Mouse (Mus musculus): ENCODE results near the gene Sorbs2. TPM values are rescaled to one million over a fixed set of nuclear protein-coding genes. Genes with fewer than 3 reads are reported as not detected.

The Sorbs2 gene
- polyA plus RNA-seq, 1 experiment, result 14.3 TPM

DNA sequence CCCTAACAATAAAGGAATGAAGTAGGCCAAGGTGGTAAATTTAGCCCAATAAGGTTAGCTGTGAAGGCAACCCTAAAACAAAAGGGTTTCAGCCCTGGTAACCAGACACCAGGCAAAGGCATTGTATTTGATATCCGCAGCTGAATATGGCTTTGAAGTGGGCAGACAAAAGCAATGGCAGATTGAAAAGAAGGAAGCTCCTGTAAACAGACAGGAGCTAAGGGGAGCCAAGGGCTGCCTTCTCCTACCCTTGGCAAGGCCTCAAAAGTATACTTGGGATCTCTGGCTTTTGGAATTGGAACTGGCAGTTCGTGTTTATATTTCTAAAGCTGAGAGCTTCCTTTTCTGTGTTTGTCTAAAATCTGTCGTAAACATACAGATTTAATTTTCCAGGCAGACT lies 21.3 kb upstream of the Sorbs2 start:
- Histone ChIP-seq H3ac (ENCODE audit: control insufficient read depth, insufficient read length) (no peak overlapping the region), H3K36me3 (ENCODE audit: control insufficient read depth, insufficient read depth) (no peaks in the 10 kb centered on the region), H3K4me2 (ENCODE audit: low read depth) (no peak overlapping the region), H3K27me3 (ENCODE audit: control insufficient read depth, insufficient read depth, insufficient read length) (no peaks in the 10 kb centered on the region), H3K79me2 (ENCODE audit: control insufficient read depth, insufficient read depth) (no peaks in the 10 kb centered on the region), H3K4me3 (no peak overlapping the region)
- TF ChIP-seq REST (IDR thresholded peaks at IDR 0.05; ENCODE audit: insufficient read depth, insufficient read length) (no peak), POLR2AphosphoS2 (IDR thresholded peaks at IDR 0.05; ENCODE audit: insufficient read length, low read depth) (no peak), SRF (IDR thresholded peaks at IDR 0.05; ENCODE audit: control insufficient read depth, insufficient read length, low read depth) (no peak), MYOG (IDR thresholded peaks at IDR 0.05; ENCODE audit: control insufficient read depth in 1 of 3, insufficient read depth in 1 of 3, insufficient read length in 2 of 3, low read depth in 2 of 3) (no peak), MYOD1 (IDR thresholded peaks at IDR 0.05; ENCODE audit: control insufficient read depth in 1 of 3, insufficient read length in 2 of 3, low read depth in 2 of 3) (no peak), POLR2A (IDR thresholded peaks at IDR 0.05; ENCODE audit: insufficient read length, low read depth) (no peak), TCF3 (IDR thresholded peaks at IDR 0.05; ENCODE audit: insufficient read length, low read depth) (no peak), MAX (IDR thresholded peaks at IDR 0.05; ENCODE audit: low read depth) (no peak), TCF12 (IDR thresholded peaks at IDR 0.05; ENCODE audit: insufficient read depth, poor library complexity, severe bottlenecking) (no peak), E2F4 (IDR thresholded peaks at IDR 0.05; ENCODE audit: insufficient read depth) (no peak), CEBPB (IDR thresholded peaks at IDR 0.05; ENCODE audit: insufficient read depth, poor library complexity, severe bottlenecking) (no peak)

DNA sequence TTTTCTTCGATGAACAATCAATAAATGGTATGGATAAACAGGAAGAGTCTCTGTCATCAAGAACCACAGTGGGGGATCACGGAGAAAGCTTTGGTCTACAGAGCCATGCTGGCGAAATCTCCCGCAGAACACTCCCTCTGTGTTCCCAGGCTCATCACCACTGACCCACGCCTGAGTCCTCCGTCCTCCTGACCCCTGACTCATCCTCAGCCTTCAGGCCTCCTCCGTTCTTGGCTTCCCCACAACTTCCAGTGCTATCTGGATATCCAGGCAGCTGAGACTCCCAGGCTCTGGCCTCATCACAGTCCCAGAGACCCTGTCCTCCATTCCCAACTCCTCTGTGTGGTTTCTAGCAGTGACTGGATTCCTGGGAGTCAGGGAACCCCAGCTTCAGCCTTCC lies 3.6 kb upstream of the Sorbs2 start:
- no peaks in the 10 kb centered on the region for H3K79me2 ChIP-seq (ENCODE audit: control insufficient read depth, insufficient read depth)
- no peak overlapping the region for H3ac ChIP-seq (ENCODE audit: control insufficient read depth, insufficient read length)
- no peak overlapping the region for H3K4me3 ChIP-seq
- no peak overlapping the region for H3K4me2 ChIP-seq (ENCODE audit: low read depth)
- H3K36me3 ChIP-seq (ENCODE audit: control insufficient read depth, insufficient read depth), result no peaks in the 10 kb centered on the region
- no peak for TF ChIP-seq MYOG (IDR thresholded peaks at IDR 0.05; ENCODE audit: control insufficient read depth in 1 of 3, insufficient read depth in 1 of 3, insufficient read length in 2 of 3, low read depth in 2 of 3)
- TF ChIP-seq TCF12 (IDR thresholded peaks at IDR 0.05; ENCODE audit: insufficient read depth, poor library complexity, severe bottlenecking), result no peak
- no peak for TF ChIP-seq POLR2A (IDR thresholded peaks at IDR 0.05; ENCODE audit: insufficient read length, low read depth)
- TF ChIP-seq MYOD1 (IDR thresholded peaks at IDR 0.05; ENCODE audit: control insufficient read depth in 1 of 3, insufficient read length in 2 of 3, low read depth in 2 of 3), result no peak
- no peak for TF ChIP-seq SRF (IDR thresholded peaks at IDR 0.05; ENCODE audit: control insufficient read depth, insufficient read length, low read depth)
- TF ChIP-seq MAX (IDR thresholded peaks at IDR 0.05; ENCODE audit: low read depth), result no peak
- no peak for TF ChIP-seq TCF3 (IDR thresholded peaks at IDR 0.05; ENCODE audit: insufficient read length, low read depth)
- no peak for TF ChIP-seq CEBPB (IDR thresholded peaks at IDR 0.05; ENCODE audit: insufficient read depth, poor library complexity, severe bottlenecking)
- no peak for TF ChIP-seq REST (IDR thresholded peaks at IDR 0.05; ENCODE audit: insufficient read depth, insufficient read length)
- TF ChIP-seq USF1 (IDR thresholded peaks at IDR 0.05; ENCODE audit: low read depth), result no peak
- TF ChIP-seq E2F4 (IDR thresholded peaks at IDR 0.05; ENCODE audit: insufficient read depth), result no peak
- no peaks in the 10 kb centered on the region for H3K27me3 ChIP-seq (ENCODE audit: control insufficient read depth, insufficient read depth, insufficient read length)

DNA sequence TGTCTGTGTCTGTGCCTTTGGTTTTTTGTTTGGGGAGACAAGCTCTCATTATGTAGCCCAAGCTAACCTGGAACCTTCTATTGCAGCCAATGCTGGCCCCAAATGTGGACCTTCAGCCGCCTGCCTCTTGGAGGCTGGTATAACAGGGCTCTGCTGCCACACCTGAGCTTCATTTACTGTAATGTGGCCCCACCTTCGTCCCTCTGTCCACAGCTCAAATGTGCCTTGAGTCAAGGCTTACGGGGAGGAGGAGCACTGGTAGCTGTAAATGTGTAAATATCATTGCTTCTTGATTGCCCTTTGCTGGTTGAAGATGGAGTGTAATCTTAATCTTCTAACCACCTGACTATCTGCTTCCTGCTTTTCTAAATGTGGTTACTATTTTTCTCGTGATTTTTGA lies 1.2 kb upstream of the Sorbs2 start:
- Histone ChIP-seq H3K4me2 (ENCODE audit: low read depth) (no peak overlapping the region), H3K36me3 (ENCODE audit: control insufficient read depth, insufficient read depth) (no peaks in the 10 kb centered on the region), H3K4me3 (no peak overlapping the region), H3K79me2 (ENCODE audit: control insufficient read depth, insufficient read depth) (no peaks in the 10 kb centered on the region), H3ac (ENCODE audit: control insufficient read depth, insufficient read length) (no peak overlapping the region), H3K27me3 (ENCODE audit: control insufficient read depth, insufficient read depth, insufficient read length) (no peaks in the 10 kb centered on the region)
- TF ChIP-seq POLR2AphosphoS2 (IDR thresholded peaks at IDR 0.05; ENCODE audit: insufficient read length, low read depth) (no peak), TCF12 (IDR thresholded peaks at IDR 0.05; ENCODE audit: insufficient read depth, poor library complexity, severe bottlenecking) (no peak), MYOD1 (IDR thresholded peaks at IDR 0.05; ENCODE audit: control insufficient read depth in 1 of 3, insufficient read length in 2 of 3, low read depth in 2 of 3) (no peak), USF1 (IDR thresholded peaks at IDR 0.05; ENCODE audit: low read depth) (no peak), POLR2A (IDR thresholded peaks at IDR 0.05; ENCODE audit: insufficient read length, low read depth) (no peak), MAX (IDR thresholded peaks at IDR 0.05; ENCODE audit: low read depth) (no peak), SRF (IDR thresholded peaks at IDR 0.05; ENCODE audit: control insufficient read depth, insufficient read length, low read depth) (no peak), E2F4 (IDR thresholded peaks at IDR 0.05; ENCODE audit: insufficient read depth) (no peak), TCF3 (IDR thresholded peaks at IDR 0.05; ENCODE audit: insufficient read length, low read depth) (no peak), CEBPB (IDR thresholded peaks at IDR 0.05; ENCODE audit: insufficient read depth, poor library complexity, severe bottlenecking) (no peak), MYOG (IDR thresholded peaks at IDR 0.05; ENCODE audit: control insufficient read depth in 1 of 3, insufficient read depth in 1 of 3, insufficient read length in 2 of 3, low read depth in 2 of 3) (no peak), REST (IDR thresholded peaks at IDR 0.05; ENCODE audit: insufficient read depth, insufficient read length) (no peak)

DNA sequence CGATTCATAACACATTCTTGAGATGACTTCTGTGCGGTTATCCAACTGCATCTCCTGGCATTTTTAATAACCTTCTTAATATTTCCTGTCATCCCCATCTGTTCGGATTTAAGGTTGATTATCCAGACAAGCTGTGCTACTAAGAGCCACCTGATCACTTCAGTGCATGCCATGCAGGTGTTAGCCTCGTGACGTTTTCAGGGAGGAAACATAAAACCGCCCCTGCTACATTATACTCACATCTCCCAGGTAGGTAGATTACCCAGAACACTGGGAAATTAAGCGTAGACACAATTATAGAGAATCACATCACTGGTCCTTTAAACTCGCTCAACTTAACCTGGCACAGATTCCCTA lies 333 bp upstream of the Sorbs2 start:
- no peak for TF ChIP-seq CEBPB (IDR thresholded peaks at IDR 0.05; ENCODE audit: insufficient read depth, poor library complexity, severe bottlenecking)
- no peak for TF ChIP-seq TCF3 (IDR thresholded peaks at IDR 0.05; ENCODE audit: insufficient read length, low read depth)
- no peak for TF ChIP-seq POLR2A (IDR thresholded peaks at IDR 0.05; ENCODE audit: insufficient read length, low read depth)
- TF ChIP-seq MYOD1 (IDR thresholded peaks at IDR 0.05; ENCODE audit: control insufficient read depth in 1 of 3, insufficient read length in 2 of 3, low read depth in 2 of 3), result no peak
- TF ChIP-seq SRF (IDR thresholded peaks at IDR 0.05; ENCODE audit: control insufficient read depth, insufficient read length, low read depth), result no peak
- TF ChIP-seq TCF12 (IDR thresholded peaks at IDR 0.05; ENCODE audit: insufficient read depth, poor library complexity, severe bottlenecking), result no peak
- no peak for TF ChIP-seq MAX (IDR thresholded peaks at IDR 0.05; ENCODE audit: low read depth)
- TF ChIP-seq POLR2AphosphoS2 (IDR thresholded peaks at IDR 0.05; ENCODE audit: insufficient read length, low read depth), result no peak
- TF ChIP-seq REST (IDR thresholded peaks at IDR 0.05; ENCODE audit: insufficient read depth, insufficient read length), result no peak
- TF ChIP-seq MYOG (IDR thresholded peaks at IDR 0.05; ENCODE audit: control insufficient read depth in 1 of 3, insufficient read depth in 1 of 3, insufficient read length in 2 of 3, low read depth in 2 of 3), result no peak
- TF ChIP-seq E2F4 (IDR thresholded peaks at IDR 0.05; ENCODE audit: insufficient read depth), result no peak
- TF ChIP-seq USF1 (IDR thresholded peaks at IDR 0.05; ENCODE audit: low read depth), result no peak
- Histone ChIP-seq H3K36me3 (ENCODE audit: control insufficient read depth, insufficient read depth) (no peaks in the 10 kb centered on the region), H3K27me3 (ENCODE audit: control insufficient read depth, insufficient read depth, insufficient read length) (no peaks in the 10 kb centered on the region), H3ac (ENCODE audit: control insufficient read depth, insufficient read length) (no peak overlapping the region), H3K4me3 (no peak overlapping the region), H3K4me2 (ENCODE audit: low read depth) (no peak overlapping the region), H3K79me2 (ENCODE audit: control insufficient read depth, insufficient read depth) (no peaks in the 10 kb centered on the region)
